Mouse (Mus musculus) neural tube, embryonic 13.5 days (tissue): Measurements from ENCODE around the gene Rpsa. TPM values are rescaled to one million over a fixed set of nuclear protein-coding genes. Genes with fewer than 3 reads are reported as not detected.
A peak's percentile ranks its signal among the peaks of the same experiment; 100 is the strongest.
"Not testable (repeated sequence)": the region's sequence is repeated elsewhere in the genome, so short reads cannot be mapped to it uniquely, and the experiment has no call there.

Experiments
- ATAC-seq: fragments of 200-750 bp; cut with Nextera tagmentation; 2 replicates; pipeline ENCODE4 v1.8.0; 2017; ENCODE audit warnings: low read depth, mild to moderate bottlenecking, moderate TSS enrichment, moderate library complexity
- H3K27ac ChIP-seq: fragments of 300-500 bp; sonication (generic); replicated peaks from 2 replicates; pipeline ENCODE4 v1.5.1; 2015; ENCODE audit warnings: moderate library complexity, mild to moderate bottlenecking, inconsistent platforms
- H3K27me3 ChIP-seq: fragments of 300-500 bp; sonication (generic); 2 replicates; pipeline ENCODE4 v1.6.1; 2015; ENCODE audit warnings: mild to moderate bottlenecking, inconsistent platforms
- H3K36me3 ChIP-seq: fragments of 300-500 bp; sonication (generic); 2 replicates; pipeline ENCODE4 v1.6.1; 2015; ENCODE audit warnings: mild to moderate bottlenecking, inconsistent platforms
- H3K4me1 ChIP-seq: fragments of 300-500 bp; sonication (generic); replicated peaks from 2 replicates; pipeline ENCODE4 v1.6.1; 2015; ENCODE audit warnings: inconsistent platforms
- H3K4me2 ChIP-seq: fragments of 300-500 bp; sonication (generic); 2 replicates; pipeline ENCODE4 v1.6.1; 2015; ENCODE audit warnings: inconsistent platforms, mild to moderate bottlenecking, moderate library complexity
- H3K4me3 ChIP-seq: fragments of 300-500 bp; sonication (generic); 2 replicates; pipeline ENCODE4 v1.5.1; 2015; ENCODE audit warnings: mild to moderate bottlenecking, inconsistent platforms
- H3K9ac ChIP-seq: fragments of 300-500 bp; sonication (generic); 2 replicates; pipeline ENCODE4 v1.6.1; 2015; ENCODE audit warnings: moderate library complexity, mild to moderate bottlenecking, inconsistent platforms
- H3K9me3 ChIP-seq: fragments of 300-500 bp; sonication (generic); 2 replicates; pipeline ENCODE4 v1.6.1; 2016; ENCODE audit warnings: inconsistent platforms
- WGBS: fragments of 180-500 bp; shearing (Covaris S2); methylation state at CpG from one replicate; pipeline ENCODE4 v1.1.7; 2015; 5-methylcytosine and 5-hydroxymethylcytosine counted together
- polyA plus RNA-seq: library from polyadenylated mRNA; unstranded; fragments of >200 nt; fragmentation: Nextera tagmentation; extraction: Ambion mirVana; gene quantifications from 2 replicates; pipeline ENCODE4 v1.2.1, GENCODE M21; 2015

Gene Rpsa
- polyA plus RNA-seq, 1 experiment from 2014 or later, result 866 TPM

GRCm38 (mm10) chr9:120093701-120094100 lies 33.8 kb upstream of the Rpsa start:
- ATAC-seq, result no peak
- H3K9ac ChIP-seq, result no peak overlapping the region
- no peaks in the 10 kb centered on the region for H3K4me1 ChIP-seq
- no peak overlapping the region for H3K4me3 ChIP-seq
- WGBS, result 89% methylated on average over 13 of the region's 13 CpGs
- H3K27me3 ChIP-seq, result no peaks in the 10 kb centered on the region
- no peak overlapping the region for H3K27ac ChIP-seq
- no peaks in the 10 kb centered on the region for H3K9me3 ChIP-seq
- H3K4me2 ChIP-seq, result no peak overlapping the region
- H3K36me3 ChIP-seq, result no peaks in the 10 kb centered on the region

GRCm38 (mm10) chr9:120095886-120096285 lies 31.6 kb upstream of the Rpsa start:
- no peak overlapping the region for H3K9ac ChIP-seq
- no peak for ATAC-seq
- H3K4me1 ChIP-seq, result no peaks in the 10 kb centered on the region
- 79% methylated on average over 7 of the region's 7 CpGs for WGBS
- H3K4me2 ChIP-seq, result no peak overlapping the region
- H3K9me3 ChIP-seq, result no peaks in the 10 kb centered on the region
- no peak overlapping the region for H3K27ac ChIP-seq
- H3K27me3 ChIP-seq, result no peaks in the 10 kb centered on the region
- no peaks in the 10 kb centered on the region for H3K36me3 ChIP-seq
- H3K4me3 ChIP-seq, result no peak overlapping the region

GRCm38 (mm10) chr9:120098682-120099081 lies 28.8 kb upstream of the Rpsa start:
- ATAC-seq, result no peak; the same call in 1 of the 2 replicates
- no peaks in the 10 kb centered on the region for H3K27me3 ChIP-seq
- no peaks in the 10 kb centered on the region for H3K4me1 ChIP-seq
- H3K4me3 ChIP-seq, result no peak overlapping the region
- peak overlapping the region; percentile 22; the same call in 1 of the 2 replicates for H3K9ac ChIP-seq
- H3K9me3 ChIP-seq, result no peaks in the 10 kb centered on the region
- H3K36me3 ChIP-seq, result no peaks in the 10 kb centered on the region
- WGBS, result 21% methylated on average over 7 of the region's 7 CpGs
- H3K4me2 ChIP-seq, result 0 out of 2 replicates have a peak overlapping the region, but pooled peaks have one; percentile 7
- no peak overlapping the region for H3K27ac ChIP-seq

GRCm38 (mm10) chr9:120099304-120099703 lies 28.2 kb upstream of the Rpsa start:
- peaks cover 3% of the 10 kb centered on the region; the same call in 1 of the 2 replicates for H3K9me3 ChIP-seq
- no peaks in the 10 kb centered on the region for H3K36me3 ChIP-seq
- no peak overlapping the region for H3K9ac ChIP-seq
- no peak overlapping the region for H3K4me3 ChIP-seq
- no peaks in the 10 kb centered on the region for H3K4me1 ChIP-seq
- no peaks in the 10 kb centered on the region for H3K27me3 ChIP-seq
- no peak overlapping the region for H3K4me2 ChIP-seq
- whole genome bisulfite sequencing, result 88% methylated on average over 8 of the region's 8 CpGs
- H3K27ac ChIP-seq, result no peak overlapping the region
- no peak for ATAC-seq

- no peak for ATAC-seq
These were observed 26.3 kb upstream of the Rpsa start for GRCm38 (mm10) chr9:120101165-120101564.

GRCm38 (mm10) chr9:120108953-120109352 lies 18.5 kb upstream of the Rpsa start:
- H3K27ac ChIP-seq, H3K9me3 ChIP-seq, H3K4me3 ChIP-seq, H3K9ac ChIP-seq, H3K27me3 ChIP-seq, H3K4me2 ChIP-seq, ATAC-seq, H3K36me3 ChIP-seq, H3K4me1 ChIP-seq: not testable (repeated sequence)
- WGBS, result 93% methylated on average over 12 of the region's 12 CpGs

More at GRCm38 (mm10) chr9:120101165-120101564, 26.3 kb upstream of the Rpsa start:
- H3K4me2 ChIP-seq, result no peak overlapping the region
- H3K4me3 ChIP-seq, result no peak overlapping the region
- no peaks in the 10 kb centered on the region for H3K4me1 ChIP-seq
- no peaks in the 10 kb centered on the region for H3K36me3 ChIP-seq
- no peak overlapping the region for H3K27ac ChIP-seq
- H3K9me3 ChIP-seq, result peaks cover 5% of the 10 kb centered on the region; the same call in 1 of the 2 replicates
- WGBS, result 98% methylated on average over 2 of the region's 2 CpGs
- no peaks in the 10 kb centered on the region for H3K27me3 ChIP-seq
- no peak overlapping the region for H3K9ac ChIP-seq

- no peaks in the 10 kb centered on the region for H3K36me3 ChIP-seq
- H3K9me3 ChIP-seq, result no peaks in the 10 kb centered on the region
- under 1% methylated on average over 62 of the region's 62 CpGs for WGBS
These were observed 17.1 kb upstream of the Rpsa start, which contains the start of gene Slc25a38 for GRCm38 (mm10) chr9:120110211-120111018. Slc25a38 (plus strand) TSS chr9:120110374.

GRCm38 (mm10) chr9:120111156-120111945 lies 16.1 kb upstream of the Rpsa start:
- Histone ChIP-seq H3K27me3 (no peaks in the 10 kb centered on the region), H3K4me1 (peaks cover 9% of the 10 kb centered on the region), H3K27ac (peak overlapping the region; percentile 95), H3K4me3 (peak overlapping the region; percentile 85), H3K4me2 (peak overlapping the region; percentile 70), H3K9me3 (no peaks in the 10 kb centered on the region), H3K9ac (peak overlapping the region; percentile 83), H3K36me3 (peaks cover 2% of the 10 kb centered on the region; the same call in 1 of the 2 replicates)
- no peak for ATAC-seq
- 81% methylated on average over 15 of the region's 15 CpGs for WGBS

More at GRCm38 (mm10) chr9:120110211-120111018, 17.1 kb upstream of the Rpsa start, which contains the start of gene Slc25a38:
- ATAC-seq, result peak; percentile 99
- peaks cover 9% of the 10 kb centered on the region for H3K4me1 ChIP-seq
- H3K27ac ChIP-seq, result peak within 1 kb of the TSS; percentile 95
- peak within 1 kb of the TSS; percentile 85 for H3K4me3 ChIP-seq
- H3K4me2 ChIP-seq, result peak within 1 kb of the TSS; percentile 70
- H3K9ac ChIP-seq, result peak within 1 kb of the TSS; percentile 83
- no peaks in the 10 kb centered on the region for H3K27me3 ChIP-seq

- H3K36me3 ChIP-seq, result peaks cover 13% of the 10 kb centered on the region
- no peak overlapping the region for H3K27ac ChIP-seq
- H3K4me2 ChIP-seq, result no peak overlapping the region
- H3K9me3 ChIP-seq, result no peaks in the 10 kb centered on the region
- H3K9ac ChIP-seq, result no peak overlapping the region
- no peak for ATAC-seq
- no peak overlapping the region for H3K4me3 ChIP-seq
- H3K27me3 ChIP-seq, result no peaks in the 10 kb centered on the region
- WGBS, result 90% methylated on average over 6 of the region's 6 CpGs
- H3K4me1 ChIP-seq, result peaks cover 9% of the 10 kb centered on the region
These were observed 15.0 kb upstream of the Rpsa start for GRCm38 (mm10) chr9:120112472-120112871.

- no peak overlapping the region for H3K9ac ChIP-seq
- 98% methylated on average over 7 of the region's 7 CpGs for WGBS
- H3K4me1 ChIP-seq, result peaks cover 9% of the 10 kb centered on the region
- no peak overlapping the region for H3K4me3 ChIP-seq
- H3K36me3 ChIP-seq, result peaks cover 23% of the 10 kb centered on the region
- no peak overlapping the region for H3K4me2 ChIP-seq
- no peak for ATAC-seq
- no peaks in the 10 kb centered on the region for H3K9me3 ChIP-seq
- no peaks in the 10 kb centered on the region for H3K27me3 ChIP-seq
- no peak overlapping the region for H3K27ac ChIP-seq
These were observed 14.0 kb upstream of the Rpsa start for GRCm38 (mm10) chr9:120113456-120113855.

- 0 out of 2 replicates have a peak overlapping the region, but pooled peaks have one; percentile 41 for H3K9ac ChIP-seq
- H3K27ac ChIP-seq, result no peak overlapping the region
- H3K9me3 ChIP-seq, result no peaks in the 10 kb centered on the region
- H3K36me3 ChIP-seq, result peaks cover 29% of the 10 kb centered on the region
- WGBS, result 88% methylated on average over 17 of the region's 17 CpGs
- ATAC-seq, result no peak
- H3K27me3 ChIP-seq, result no peaks in the 10 kb centered on the region
- no peak overlapping the region for H3K4me3 ChIP-seq
- peaks cover 9% of the 10 kb centered on the region for H3K4me1 ChIP-seq
- no peak overlapping the region for H3K4me2 ChIP-seq
These were observed 13.3 kb upstream of the Rpsa start for GRCm38 (mm10) chr9:120114051-120114788.
